In genomic region chr9:116146235-116146634, GRCm38 (mm10) we compare ENCODE assay signal across 8 mouse cellular contexts. TPM values are rescaled to one million over a fixed set of nuclear protein-coding genes. Genes with fewer than 3 reads are reported as not detected.
DNase-seq lines count a peak whose midpoint lies in the region; ATAC-seq lines count a peak whose summit lies in the region.

No protein-coding gene starts in this region.

- H3K4me1 ChIP-seq in forebrain, embryonic 16.5 days (replicated peaks; ENCODE audit: control insufficient read depth, insufficient read depth, low read length): 0 out of 2 replicates have a peak, but pooled peaks cover 2% of the 10 kb centered on the region
- H3K4me1 ChIP-seq in forebrain, embryonic 13.5 days: peaks cover 3% of the 10 kb centered on the region; the same call in 1 of the 2 replicates

- H3K9me3 ChIP-seq in forebrain, embryonic 16.5 days (ENCODE audit: control insufficient read depth, low read length): no peaks in the 10 kb centered on the region
- no peaks in the 10 kb centered on the region for H3K9me3 ChIP-seq in forebrain, embryonic 13.5 days (replicated peaks)

- H3K9ac ChIP-seq in forebrain, embryonic 16.5 days (replicated peaks; ENCODE audit: low read depth, low read length): no peak overlapping the region
- no peak overlapping the region for H3K9ac ChIP-seq in forebrain, embryonic 13.5 days

- H3K4me3 ChIP-seq in forebrain, embryonic 16.5 days (replicated peaks; ENCODE audit: low read length): no peak overlapping the region
- H3K4me3 ChIP-seq in forebrain, embryonic 13.5 days: no peak overlapping the region

- H3K27ac ChIP-seq in forebrain, embryonic 16.5 days (ENCODE audit: low read length): peak overlapping the region; percentile 17; the same call in 1 of the 2 replicates
- H3K27ac ChIP-seq in forebrain, embryonic 13.5 days: no peak overlapping the region

- H3K36me3 ChIP-seq in forebrain, embryonic 16.5 days (ENCODE audit: control insufficient read depth, insufficient read depth): no peaks in the 10 kb centered on the region
- H3K36me3 ChIP-seq in forebrain, embryonic 13.5 days (ENCODE audit: poor library complexity, severe bottlenecking): no peaks in the 10 kb centered on the region

- WGBS in forebrain, embryonic 16.5 days: 66% methylated on average over 9 of the region's 9 CpGs
- WGBS in forebrain, embryonic 13.5 days: 68% methylated on average over 9 of the region's 9 CpGs

- H3K27me3 ChIP-seq in forebrain, embryonic 16.5 days (replicated peaks; ENCODE audit: control insufficient read depth, insufficient read depth, low read length): no peaks in the 10 kb centered on the region; the same call in 1 of the 2 replicates
- H3K27me3 ChIP-seq in forebrain, embryonic 13.5 days: no peaks in the 10 kb centered on the region

- DNase-seq in heart, adult 9 months (ENCODE audit: low spot score in 2 of 2): peak; percentile 67 to 68
- peak; percentile 32 to 34 for DNase-seq in kidney, adult 8-10 months
- DNase-seq in lung, postnatal 14 days: peak; percentile 28
- no peak for DNase-seq in layer of hippocampus, adult 18-20 months (ENCODE audit: low spot score in 2 of 2)
- no peak for DNase-seq in c-Kit-positive CD71-positive TER-119-positive erythroid progenitor cells, embryonic 14.5 days (ENCODE audit: low spot score)
- DNase-seq in layer of hippocampus, postnatal 14 days (ENCODE audit: low spot score in 2 of 2): no peak

- ATAC-seq in forebrain, embryonic 16.5 days: no peak
- no peak for ATAC-seq in forebrain, embryonic 13.5 days

- no peak overlapping the region for H3K4me2 ChIP-seq in forebrain, embryonic 16.5 days (ENCODE audit: low read length)
- H3K4me2 ChIP-seq in forebrain, embryonic 13.5 days: no peak overlapping the region

RNA-seq across cellular contexts. Expression of gene Tgfbr2, which starts 28.9 kb away (rescaled TPM):
- 6.5 and 8.8 TPM in 2 replicates for polyA plus RNA-seq in forebrain, embryonic 16.5 days (2015; fragmentation: Nextera tagmentation; extraction: Ambion mirVana)
- polyA plus RNA-seq in forebrain, embryonic 13.5 days (2015; fragmentation: Nextera tagmentation; extraction: Ambion mirVana): 4.2 and 4.4 TPM in 2 replicates
- 10 to 100 TPM in 1 of 2 experiments, 1 to 10 TPM in 1; 9.6 to 11.2 TPM for total RNA-seq in layer of hippocampus, adult 18-20 months (2021)
- total RNA-seq in layer of hippocampus, postnatal 14 days (2021): 10 to 100 TPM; 13.0 to 14.7 TPM

Comparison
In these comparisons a context has a peak if more than half of its experiments do, and no peak if none do; other contexts are left out.
1. DNase-seq: peak in heart, adult 9 months (2 of 2), kidney, adult 8-10 months (2 of 2) and lung, postnatal 14 days (single experiment); none in layer of hippocampus, adult 18-20 months (0 of 2), c-Kit-positive CD71-positive TER-119-positive erythroid progenitor cells, embryonic 14.5 days (single experiment) and layer of hippocampus, postnatal 14 days (0 of 2).